Comparison of ENCODE assay signal across 24 mouse cellular contexts in the genomic region with DNA sequence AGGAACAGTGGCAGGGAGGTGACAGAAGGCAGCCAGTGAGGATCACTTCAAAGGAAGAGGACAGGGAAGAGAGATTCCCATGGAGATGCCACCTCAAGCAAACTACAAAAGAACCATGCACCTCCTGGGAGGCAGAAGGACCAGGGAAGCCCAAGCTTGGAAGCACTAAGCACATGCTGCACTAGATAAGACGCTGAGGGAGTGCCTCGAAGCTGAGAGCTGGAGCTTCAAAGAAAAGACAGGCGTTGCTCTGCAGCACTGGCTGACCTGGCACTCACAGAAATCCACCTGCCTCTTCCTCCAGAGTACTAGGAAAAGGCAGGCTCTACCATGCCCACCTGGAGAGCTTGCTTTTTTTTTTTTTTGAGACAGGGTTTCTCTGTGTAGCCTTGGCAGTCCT.
"Had no signal": no experiment of that assay in that cellular context is flagged by ENCODE, and none has a peak within 500 bp of the region (broad histone marks: within the 10 kb centered on the region; RNA-seq: fewer than 3 reads in every experiment).

No protein-coding gene starts in this region.

- H3K4me1 ChIP-seq: intestine, embryonic 15.5 days had no signal

- ATAC-seq: hindbrain, embryonic 16.5 days; inflammation-experienced regulatory T-cells, adult 6 months; intestine, embryonic 15.5 days; intestine, postnatal 0 days had no signal

- H3K27ac ChIP-seq: gastrocnemius, adult 2 months; heart, embryonic 10.5 days; hindbrain, embryonic 10.5 days; hindbrain, embryonic 12.5 days; hindbrain, embryonic 14.5 days; intestine, embryonic 15.5 days; layer of hippocampus, adult 2 months; left cerebral cortex, adult 2 months; limb, embryonic 10.5 days; limb, embryonic 12.5 days had no signal

- DNase-seq: gastrocnemius, adult 2 months; gastrocnemius, postnatal 10 days; gastrocnemius, postnatal 25 days; heart, adult 18-20 months; heart, postnatal 10 days; heart, postnatal 4 days; kidney, adult 18-20 months; kidney, adult 8-10 months; kidney, postnatal 10 days; kidney, postnatal 25 days; kidney, postnatal 4 days had no signal

- H3K27me3 ChIP-seq: heart, embryonic 12.5 days; intestine, embryonic 15.5 days; limb, embryonic 12.5 days had no signal

- H3K36me3 ChIP-seq: hindbrain, embryonic 10.5 days; intestine, embryonic 15.5 days had no signal

- H3K9me3 ChIP-seq: heart, embryonic 10.5 days; heart, embryonic 12.5 days; hindbrain, embryonic 10.5 days; hindbrain, embryonic 12.5 days; intestine, embryonic 15.5 days; limb, embryonic 10.5 days; limb, embryonic 12.5 days had no signal

- H3K4me2 ChIP-seq: heart, embryonic 12.5 days; hindbrain, embryonic 12.5 days; hindbrain, embryonic 14.5 days; intestine, embryonic 15.5 days; limb, embryonic 12.5 days had no signal

- H3K4me3 ChIP-seq: gastrocnemius, adult 2 months; heart, embryonic 10.5 days; heart, embryonic 12.5 days; hindbrain, embryonic 10.5 days; hindbrain, embryonic 12.5 days; intestine, embryonic 15.5 days; layer of hippocampus, adult 2 months; left cerebral cortex, adult 2 months; limb, embryonic 10.5 days; limb, embryonic 12.5 days had no signal

- H3K9ac ChIP-seq: heart, embryonic 12.5 days; hindbrain, embryonic 12.5 days; hindbrain, embryonic 14.5 days; intestine, embryonic 15.5 days; limb, embryonic 12.5 days had no signal
